Mouse (Mus musculus) gastrocnemius, postnatal 36 days (tissue): ENCODE data around the gene Cmip. TPM values are rescaled to one million over a fixed set of nuclear protein-coding genes. Genes with fewer than 3 reads are reported as not detected.
A peak's percentile ranks its signal among the peaks of the same experiment; 100 is the strongest.

ENCODE experiments used
- DNase-seq, 2 experiments: peaks; one replicate each; pipeline ENCODE4 v3.0.0; 2022
- intact Hi-C: fragments of 180-260 bp; cut with DNase I; formaldehyde crosslinking; loops from one replicate; pipeline ENCODE4 v1.15.1; 2025
- total RNA-seq, 2 experiments: library from RNA; stranded (reverse); gene quantifications; 2 replicates each; pipeline ENCODE4 v1.2.3; 2021

Gene Cmip
- total RNA-seq, 2 experiments from 2014 or later = 7.4 to 9.6 TPM

DNA sequence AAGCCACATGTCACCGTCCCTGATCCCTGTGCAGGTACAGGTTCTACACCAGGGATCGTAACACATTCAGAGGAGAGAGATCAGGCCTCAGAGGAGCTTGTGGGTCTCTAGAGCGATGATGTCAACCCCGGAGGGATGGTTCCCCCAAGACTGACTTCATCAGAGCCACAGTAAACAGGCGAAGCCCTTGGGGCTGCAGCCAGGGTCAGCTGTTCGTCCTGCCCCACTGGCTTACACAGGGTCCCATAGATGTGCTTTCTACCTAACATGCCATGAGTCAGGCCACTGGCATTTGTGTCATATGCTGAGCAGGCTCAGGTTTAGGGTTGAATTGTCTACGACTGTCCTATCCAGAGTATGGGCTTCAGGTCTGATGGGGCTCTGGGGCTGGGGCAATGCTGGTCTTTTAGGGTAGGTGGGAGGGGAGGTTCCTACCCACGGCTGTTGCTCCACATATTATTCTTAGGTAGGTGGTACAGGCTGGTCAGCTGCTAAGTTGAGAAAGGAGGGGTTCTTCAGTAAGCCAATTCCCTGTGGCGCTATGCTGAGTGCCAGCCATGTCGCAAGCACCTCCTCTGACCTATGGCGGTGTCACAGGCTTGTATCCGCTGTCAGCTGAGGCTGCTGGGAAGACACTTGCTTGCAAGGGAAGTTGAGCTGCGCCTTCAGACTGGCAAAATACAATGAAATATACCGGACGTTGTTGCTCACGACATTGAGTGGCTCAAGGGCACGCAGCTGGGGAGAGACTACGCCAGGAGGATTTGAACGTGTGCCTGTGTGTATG lies 107.7 kb downstream of the Cmip start:
- DNase-seq = no peak
- intact Hi-C loops = loop anchor here (10.0 kb wide), 1 partner anchor 110 kb away; the partner anchor contains the start of gene Cmip

DNA sequence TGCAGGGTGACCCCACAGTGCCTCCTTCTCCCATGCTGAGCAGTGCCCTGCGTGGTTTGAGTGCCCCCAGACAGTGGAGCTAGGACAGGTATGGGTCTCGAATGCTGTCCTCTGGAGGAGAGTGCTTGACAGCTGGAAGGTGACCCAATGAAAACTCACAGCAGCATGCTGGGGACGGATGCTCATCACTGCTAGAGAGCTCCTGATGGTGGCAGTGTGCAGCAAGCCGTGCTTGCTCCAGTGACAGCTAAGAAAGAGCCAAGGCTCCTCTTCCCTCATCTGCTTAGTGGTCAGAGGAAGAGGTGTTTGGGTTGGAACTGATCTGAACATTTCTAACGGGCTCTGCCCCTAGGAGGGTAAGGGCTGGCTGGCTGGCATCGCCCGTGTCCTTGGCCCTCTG lies 109.6 kb downstream of the Cmip start:
- intact Hi-C loops = loop anchor here (10.0 kb wide), 1 partner anchor 112 kb away; the partner anchor contains the start of gene Cmip
- DNase-seq = no peak

GRCm38 (mm10) chr8:117367441-117367840 lies 110.6 kb downstream of the Cmip start:
- intact Hi-C loops = loop anchor here (10.0 kb wide), 1 partner anchor 113 kb away; the partner anchor contains the start of gene Cmip
- no peak for DNase-seq

GRCm38 (mm10) chr8:117368781-117369180 lies 111.9 kb downstream of the Cmip start:
- intact Hi-C loops = loop anchor here (10.0 kb wide), 1 partner anchor 114 kb away; the partner anchor contains the start of gene Cmip
- peak; percentile 18 to 27 for DNase-seq

DNA sequence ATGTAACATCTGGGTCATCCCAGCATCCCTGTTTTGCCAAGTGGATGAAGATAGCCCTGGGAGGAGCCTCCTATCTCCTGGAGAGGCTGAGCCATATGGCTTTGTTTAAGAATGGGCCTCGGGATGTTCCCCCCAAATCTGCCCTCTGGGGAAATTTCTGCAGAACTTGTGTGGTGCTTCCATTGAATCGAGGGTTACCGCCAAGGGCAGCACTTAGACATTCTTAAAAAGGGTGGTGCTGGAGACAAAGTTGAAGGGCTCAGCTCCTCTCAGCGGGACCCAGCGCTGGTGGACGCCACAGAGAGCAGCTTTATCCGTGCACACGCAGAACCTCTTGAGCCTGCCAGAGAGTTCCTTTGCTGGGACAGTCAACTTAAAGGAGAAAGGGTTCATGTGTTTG lies 113.1 kb downstream of the Cmip start:
- intact Hi-C loops = loop anchor here (5.0 kb wide), 1 partner anchor 1218 kb away; no protein-coding TSS in a partner anchor

DNA sequence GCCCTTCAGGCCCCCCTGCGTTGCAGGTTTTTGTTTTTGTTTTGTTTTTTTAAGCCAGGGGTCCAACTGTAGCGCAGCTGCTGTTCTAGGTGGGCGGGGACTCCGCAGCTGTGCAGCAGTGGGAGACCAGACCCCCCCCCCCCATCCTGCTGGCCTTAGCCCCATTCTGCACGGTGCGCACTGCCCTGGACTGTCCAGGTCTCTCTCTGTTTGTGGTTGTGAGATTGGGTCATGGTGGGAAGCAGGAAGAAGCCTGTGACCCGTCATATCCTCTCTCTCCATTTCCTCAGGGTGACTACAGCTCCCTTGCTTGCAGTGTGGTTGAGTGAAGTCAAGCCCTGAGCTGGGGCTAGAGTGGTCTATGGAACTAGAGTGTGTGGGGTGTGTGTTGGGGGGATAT lies 114.3 kb downstream of the Cmip start:
- intact Hi-C loops = loop anchor here (5.0 kb wide), 1 partner anchor 1219 kb away; no protein-coding TSS in a partner anchor
- no peak for DNase-seq

More for the DNA sequence above, 113.1 kb downstream of the Cmip start:
- no peak for DNase-seq

GRCm38 (mm10) chr8:117372070-117372469 lies 115.2 kb downstream of the Cmip start:
- intact Hi-C loops = loop anchor here (5.0 kb wide), 1 partner anchor 1220 kb away; no protein-coding TSS in a partner anchor
- no peak for DNase-seq

GRCm38 (mm10) chr8:117373001-117373428 lies 116.2 kb downstream of the Cmip start:
- intact Hi-C loops = loop anchor here (5.0 kb wide), 1 partner anchor 1221 kb away; no protein-coding TSS in a partner anchor

GRCm38 (mm10) chr8:117374087-117374486 lies 117.2 kb downstream of the Cmip start:
- intact Hi-C loops = loop anchor here (2.0 to 5.0 kb wide), 2 partner anchors 147 to 1222 kb away; no protein-coding TSS in a partner anchor
- DNase-seq = no peak

More at GRCm38 (mm10) chr8:117373001-117373428, 116.2 kb downstream of the Cmip start:
- DNase-seq = no peak

GRCm38 (mm10) chr8:117376997-117377396 lies 120.1 kb downstream of the Cmip start:
- no peak for DNase-seq
- intact Hi-C loops = no loop called here

DNA sequence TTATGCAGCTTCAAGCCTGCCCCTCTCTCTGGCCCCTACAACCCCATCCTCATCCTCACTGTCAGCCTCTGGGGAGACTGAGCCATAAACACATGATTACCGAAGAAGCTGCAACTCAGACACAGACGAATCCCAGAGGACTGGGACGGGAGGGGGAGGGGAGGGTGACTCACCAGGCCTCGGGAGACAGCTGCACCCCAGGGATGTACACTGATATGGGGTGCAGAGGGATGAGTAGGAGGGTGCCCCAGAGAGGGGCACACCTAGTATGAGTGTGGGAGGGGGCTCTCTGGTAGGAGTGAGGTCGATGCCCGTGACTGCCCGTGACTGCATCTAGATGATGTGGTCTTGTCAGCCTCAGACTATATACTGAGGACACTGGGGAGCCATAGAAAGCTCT lies 121.8 kb downstream of the Cmip start:
- intact Hi-C loops = no loop called here
- DNase-seq = no peak

DNA sequence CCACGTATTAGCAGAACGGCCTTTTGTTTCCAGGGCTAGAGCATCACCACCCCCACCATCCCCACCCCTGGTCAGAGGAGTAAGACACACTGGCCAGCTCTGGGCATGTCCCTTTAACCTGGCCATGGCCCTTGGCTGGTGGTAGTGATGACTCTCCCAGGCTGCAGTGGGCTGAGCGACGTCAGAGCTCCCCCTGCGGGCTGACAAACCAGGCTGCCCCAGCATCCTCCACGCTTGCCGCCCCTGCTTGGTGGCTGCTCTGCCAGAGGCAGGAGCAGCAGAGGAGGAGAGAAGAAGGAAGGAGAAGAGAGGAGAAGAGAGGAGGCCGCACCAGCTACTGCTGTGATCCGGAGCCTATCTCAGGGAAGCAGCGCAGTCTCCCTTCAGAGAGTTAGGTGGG lies 122.3 kb downstream of the Cmip start:
- peak; percentile 56 to 69 for DNase-seq

GRCm38 (mm10) chr8:117380796-117381195 lies 123.9 kb downstream of the Cmip start:
- DNase-seq = peak; percentile 56 to 60
- intact Hi-C loops = no loop called here

More for the DNA sequence above, 122.3 kb downstream of the Cmip start:
- intact Hi-C loops = no loop called here

DNA sequence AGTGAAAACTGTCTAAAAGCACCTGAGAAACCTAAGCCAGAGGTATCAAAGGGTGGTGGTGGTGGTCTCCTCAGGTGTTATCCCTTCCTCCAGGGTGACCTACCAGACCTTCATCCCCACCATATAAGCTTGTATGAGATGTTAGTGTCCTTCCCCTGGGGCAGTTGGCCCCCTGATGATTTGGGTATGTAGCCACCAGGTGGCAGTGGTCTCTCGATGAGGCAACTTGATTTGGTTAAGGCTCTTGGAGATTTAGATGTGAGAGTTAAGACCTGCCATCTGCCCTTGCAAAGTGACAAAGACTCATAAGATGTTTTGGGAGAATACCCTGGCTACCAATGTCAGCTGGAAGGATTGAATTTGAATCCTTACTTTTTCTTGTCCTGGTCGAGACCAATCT lies 129.3 kb downstream of the Cmip start:
- no peak for DNase-seq
- intact Hi-C loops = loop anchor here (1.0 kb wide), 1 partner anchor 79 kb away; no protein-coding TSS in a partner anchor

- DNase-seq = no peak
- intact Hi-C loops = no loop called here
Measured at GRCm38 (mm10) chr8:117387642-117388041, 130.8 kb downstream of the Cmip start.

DNA sequence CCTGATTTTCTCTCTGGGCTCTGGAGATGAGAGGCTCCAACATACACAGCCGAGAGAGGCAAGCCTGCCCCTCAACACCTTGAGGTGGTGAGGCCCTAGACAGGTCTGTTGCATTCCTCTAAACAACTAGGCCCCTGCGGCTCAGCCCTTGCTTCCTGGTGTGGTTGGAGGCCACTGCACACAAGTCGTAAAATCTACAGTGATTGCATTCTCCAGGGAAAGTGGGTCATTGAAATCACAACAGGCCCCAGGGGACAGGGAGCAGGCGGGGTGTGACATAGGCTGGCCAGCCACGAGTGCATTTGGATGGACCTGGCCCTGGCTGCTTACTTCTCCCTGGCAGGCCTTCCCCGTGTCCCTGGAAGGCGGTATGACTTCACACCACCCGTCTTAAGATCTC lies 131.5 kb downstream of the Cmip start:
- intact Hi-C loops = no loop called here
- no peak for DNase-seq

DNA sequence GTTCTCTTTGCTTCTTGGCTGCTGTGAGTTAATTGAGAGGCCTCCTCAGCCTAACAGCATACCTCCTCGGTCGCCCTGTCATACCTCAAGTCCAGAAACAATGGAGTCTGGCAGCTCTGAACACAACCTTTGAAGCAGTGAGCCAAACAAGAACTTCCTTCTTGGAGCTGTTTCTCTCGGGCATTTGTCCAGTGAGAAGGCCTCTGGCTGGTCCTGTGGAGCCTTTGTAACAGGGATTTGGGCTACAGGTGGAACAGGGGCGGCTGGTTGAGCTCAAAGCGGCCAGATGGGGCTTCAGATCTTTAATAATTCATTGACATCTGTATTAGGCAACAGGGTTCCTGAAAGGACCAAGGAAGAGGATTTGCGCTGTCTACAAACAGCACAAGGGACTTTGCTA lies 137.0 kb downstream of the Cmip start:
- intact Hi-C loops = no loop called here
- no peak for DNase-seq

DNA sequence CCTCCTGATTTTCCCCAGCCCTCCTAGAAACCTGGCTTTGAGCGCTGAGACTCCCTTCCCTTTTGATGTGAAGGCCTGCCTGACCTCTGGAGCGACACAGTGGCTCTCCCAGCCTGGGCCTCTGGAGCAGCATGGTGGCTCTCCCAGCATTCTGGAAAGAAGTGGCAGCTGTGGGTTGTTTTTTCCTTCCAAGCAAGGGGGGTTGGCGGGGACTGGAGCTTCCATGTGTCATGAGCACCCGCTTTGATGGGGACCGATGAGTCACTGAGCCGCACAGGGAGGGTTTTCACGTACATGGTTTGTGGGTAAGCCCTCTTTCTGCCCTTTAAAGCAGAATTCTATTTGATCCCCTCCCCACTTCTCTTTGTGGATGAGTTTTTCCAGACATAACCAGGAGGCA lies 138.2 kb downstream of the Cmip start:
- no peak for DNase-seq
- intact Hi-C loops = no loop called here

- no peak for DNase-seq
- intact Hi-C loops = no loop called here
Measured at GRCm38 (mm10) chr8:117396884-117397283, 140.0 kb downstream of the Cmip start.

- intact Hi-C loops = no loop called here
Measured at GRCm38 (mm10) chr8:117397751-117398150, 140.9 kb downstream of the Cmip start.

GRCm38 (mm10) chr8:117399229-117399628 lies 142.4 kb downstream of the Cmip start:
- DNase-seq = no peak
- intact Hi-C loops = no loop called here

More at GRCm38 (mm10) chr8:117397751-117398150, 140.9 kb downstream of the Cmip start:
- no peak for DNase-seq
